Mouse (Mus musculus) testis, postnatal 10 days (tissue): ENCODE measurements around the gene Zfp652.
"Not testable (repeated sequence)": the region's sequence is repeated elsewhere in the genome, so short reads cannot be mapped to it uniquely, and the experiment has no call there.

ENCODE experiments used
- DNase-seq: peaks from one replicate; pipeline ENCODE4 v3.0.0; 2021; ENCODE audit warnings: low spot score

The Zfp652 gene

GRCm38 (mm10) chr11:95712563-95713224, at the start of gene Zfp652:
TSS of gene Zfp652 (plus strand) at chr11:95712673.
- peak; percentile 87 for DNase-seq

- peak; percentile 92 for DNase-seq
Measured at GRCm38 (mm10) chr11:95666529-95667149, 45.8 kb upstream of the Zfp652 start, which contains the start of gene Phb. TSS of gene Phb (plus strand) at chr11:95666957.

GRCm38 (mm10) chr11:95667177-95667576, 45.3 kb upstream of the Zfp652 start:
- DNase-seq, result peak; percentile 65

DNA sequence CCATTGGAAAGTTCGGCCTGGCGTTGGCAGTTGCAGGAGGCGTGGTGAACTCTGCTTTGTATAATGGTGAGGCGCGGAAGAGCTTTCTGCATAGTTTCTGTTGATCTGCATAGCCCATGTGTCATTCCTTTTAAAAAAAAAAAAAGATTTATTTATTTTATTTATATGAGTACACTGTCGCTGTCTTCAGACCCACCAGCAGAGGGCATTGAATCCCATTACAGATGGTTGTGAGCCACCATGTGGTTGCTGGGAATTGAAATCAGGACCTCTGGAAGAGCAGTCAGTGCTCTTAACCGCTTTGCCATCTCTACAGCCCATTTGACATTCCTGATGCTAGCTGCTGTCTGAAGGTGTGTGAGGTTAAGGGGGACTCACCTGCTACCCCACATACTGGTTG, 44.4 kb upstream of the Zfp652 start:
- not testable (repeated sequence) for DNase-seq

GRCm38 (mm10) chr11:95675498-95675897, 37.0 kb upstream of the Zfp652 start:
- DNase-seq, result no peak

DNA sequence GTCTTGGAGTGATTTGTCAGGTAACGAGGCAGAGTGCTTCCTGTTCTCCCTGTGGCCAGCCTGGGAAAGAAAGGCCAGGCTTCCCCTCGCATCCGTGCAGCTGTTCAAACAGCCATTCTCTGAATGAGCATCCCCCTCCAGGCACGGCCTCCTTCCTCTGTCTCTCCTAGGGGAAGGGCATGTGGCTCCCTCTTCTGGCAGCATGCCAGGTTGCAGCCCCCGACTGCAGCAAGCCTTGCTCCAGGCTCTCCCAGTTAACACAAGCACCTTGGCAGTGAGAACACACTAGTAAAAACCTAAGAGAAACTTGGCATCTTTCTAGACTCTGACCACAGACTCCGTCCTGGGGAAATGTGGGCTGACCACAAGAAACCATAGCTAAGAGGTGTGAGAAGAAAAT, 36.2 kb upstream of the Zfp652 start:
- DNase-seq, result peak; percentile 72

DNA sequence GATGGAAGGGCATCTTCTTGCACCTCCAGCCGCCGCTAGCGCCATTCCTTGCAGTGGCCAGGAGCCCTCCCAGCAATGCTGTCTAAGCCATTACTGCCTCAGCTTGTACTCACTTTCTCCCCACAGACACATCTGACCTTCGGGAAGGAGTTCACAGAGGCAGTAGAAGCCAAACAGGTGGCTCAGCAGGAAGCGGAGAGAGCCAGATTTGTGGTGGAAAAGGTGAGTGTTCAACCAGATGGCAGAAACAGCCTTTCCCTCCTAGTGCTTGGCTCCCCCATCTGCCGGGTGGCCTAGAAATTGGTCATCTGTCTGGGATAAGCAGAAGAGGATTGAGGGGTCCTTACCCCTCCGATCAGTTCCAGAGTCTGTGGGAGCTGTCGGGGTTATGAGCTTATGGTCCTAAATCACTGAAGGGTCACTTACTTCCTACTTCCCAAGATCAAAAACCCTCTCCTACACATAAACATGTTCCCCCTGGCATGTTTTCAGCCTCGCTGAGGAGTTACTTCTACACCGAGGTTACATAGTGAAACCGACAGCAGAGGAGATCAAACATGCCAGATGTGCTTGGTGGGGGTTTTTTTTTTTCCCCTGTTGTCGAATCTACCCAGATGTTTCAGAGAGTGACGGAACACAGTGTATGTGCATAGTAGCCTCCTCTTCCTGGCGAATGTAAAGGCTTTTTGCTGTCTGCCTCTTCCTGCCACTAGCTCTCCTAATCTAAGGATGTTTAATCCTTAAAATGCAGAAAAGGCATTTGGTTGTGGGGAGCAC, 34.4 kb upstream of the Zfp652 start:
- no peak for DNase-seq

- no peak for DNase-seq
Measured at GRCm38 (mm10) chr11:95681995-95682601, 30.4 kb upstream of the Zfp652 start.

- no peak for DNase-seq
Measured at GRCm38 (mm10) chr11:95682946-95683345, 29.5 kb upstream of the Zfp652 start.

DNA sequence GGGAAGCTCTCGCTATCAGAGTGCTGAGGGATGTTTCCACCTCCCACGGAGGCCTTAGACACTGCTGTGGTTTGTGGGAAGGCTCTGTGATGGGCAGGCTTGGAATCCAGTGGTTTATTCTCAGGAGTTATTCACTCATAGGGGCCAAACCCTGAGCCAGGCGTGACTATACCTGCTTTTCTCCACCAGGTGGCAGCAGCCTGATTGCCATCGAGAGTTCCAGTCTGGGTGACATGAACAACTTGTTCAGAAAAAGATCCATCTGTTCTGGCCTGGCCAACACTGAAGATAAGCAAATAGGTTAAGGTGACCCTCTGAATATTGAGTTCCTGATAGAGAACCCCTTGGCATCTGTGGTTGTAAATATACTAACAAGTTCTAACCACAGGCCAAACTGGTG, 26.4 kb upstream of the Zfp652 start:
- DNase-seq, result peak; percentile 78

DNA sequence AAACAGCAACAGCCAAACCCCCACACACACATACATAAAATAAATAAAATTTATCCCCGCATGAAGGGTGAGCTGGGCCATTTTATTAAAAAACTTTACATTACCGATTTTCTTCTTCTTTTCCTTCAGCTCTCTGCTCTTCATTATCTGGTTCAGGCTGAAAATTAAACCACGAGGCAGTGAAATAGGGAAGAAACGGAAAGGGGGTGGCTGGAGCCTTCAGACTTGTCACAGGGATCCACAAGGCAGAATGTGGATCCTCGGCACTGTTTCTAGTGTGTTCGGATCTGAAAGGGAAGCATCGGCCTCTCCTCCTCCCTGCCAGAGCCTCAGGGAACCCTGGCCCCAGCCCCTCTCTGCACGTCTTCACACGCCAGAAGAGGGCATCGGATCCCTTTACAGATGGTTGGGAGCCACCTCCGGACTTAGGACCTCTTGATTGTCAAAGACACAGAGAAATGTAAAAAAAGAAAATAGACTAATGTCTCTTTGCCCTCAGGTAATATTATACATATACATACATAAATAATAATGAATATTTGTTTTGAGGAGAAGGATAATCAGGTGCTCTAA, 25.3 kb upstream of the Zfp652 start:
- DNase-seq, result no peak

GRCm38 (mm10) chr11:95688515-95688914, 24.0 kb upstream of the Zfp652 start:
- no peak for DNase-seq

- DNase-seq, result no peak
Measured at GRCm38 (mm10) chr11:95688981-95689380, 23.5 kb upstream of the Zfp652 start.

- DNase-seq, result no peak
Measured at GRCm38 (mm10) chr11:95689544-95689943, 22.9 kb upstream of the Zfp652 start.

DNA sequence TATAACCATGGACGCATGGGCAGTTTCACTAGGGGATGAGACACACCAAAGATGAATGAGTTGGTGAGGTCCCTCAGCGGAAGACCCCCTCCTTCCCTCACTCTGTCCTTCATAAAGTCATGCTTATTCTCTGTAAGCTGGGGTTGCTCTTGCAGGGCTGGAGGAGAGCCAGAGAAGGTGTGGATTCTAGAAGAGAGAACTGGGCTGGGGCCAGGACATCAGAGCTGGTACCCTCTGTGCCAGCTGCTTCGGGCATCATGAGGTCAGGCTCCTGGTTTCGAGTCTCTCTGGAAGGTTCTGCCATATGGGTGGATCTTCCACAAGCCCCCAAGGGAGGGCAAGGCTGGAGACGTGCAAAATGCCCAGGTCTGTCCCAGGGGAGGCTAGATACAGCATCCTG, 13.9 kb upstream of the Zfp652 start:
- no peak for DNase-seq

- no peak for DNase-seq
Measured at GRCm38 (mm10) chr11:95700778-95701739, 11.4 kb upstream of the Zfp652 start.

DNA sequence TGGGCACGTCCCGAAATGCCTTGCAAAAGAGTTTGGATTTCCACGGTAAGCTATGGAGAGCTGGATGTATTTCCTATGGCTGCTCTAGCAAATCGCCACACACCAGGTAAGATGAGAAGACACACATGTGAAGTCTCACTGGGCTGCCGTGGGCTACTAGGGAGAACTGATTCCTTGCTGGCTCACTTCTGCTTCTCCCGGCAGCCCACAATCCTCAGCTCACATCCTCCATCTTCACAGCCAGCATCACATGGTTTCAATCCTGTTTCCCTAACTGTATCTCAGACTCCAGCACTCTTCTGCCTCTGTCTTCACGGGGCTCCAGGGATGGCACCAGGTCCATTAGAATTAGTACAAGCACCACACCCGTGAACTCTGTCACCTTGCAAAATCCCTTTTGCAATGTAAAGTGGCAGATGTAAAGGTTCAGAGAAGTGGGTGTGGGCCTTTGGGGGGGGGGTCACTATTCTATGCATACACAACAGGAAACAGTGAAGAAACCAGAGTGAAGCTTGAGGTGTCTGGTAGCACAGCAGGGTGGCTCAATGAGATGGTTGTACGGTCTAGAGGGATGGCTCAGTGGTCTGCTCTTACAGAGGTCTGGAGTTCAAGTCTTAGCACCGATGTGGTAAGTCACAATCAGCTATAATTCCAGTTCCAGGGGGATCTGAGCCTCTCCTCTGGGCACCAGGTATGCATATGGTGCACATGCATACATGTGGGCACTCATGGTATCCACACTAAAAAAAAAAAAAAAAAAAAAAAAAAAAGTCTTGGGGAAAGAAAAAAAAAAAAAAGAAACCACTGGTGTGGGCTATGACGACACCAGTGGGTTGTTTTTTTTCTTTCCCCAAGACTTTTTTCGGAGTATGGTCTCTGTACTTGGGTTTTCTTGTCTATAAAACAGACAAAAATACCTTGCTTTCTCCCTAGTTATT, 8.2 kb upstream of the Zfp652 start:
- DNase-seq, result no peak

GRCm38 (mm10) chr11:95704970-95705330, 7.5 kb upstream of the Zfp652 start:
- no peak for DNase-seq

DNA sequence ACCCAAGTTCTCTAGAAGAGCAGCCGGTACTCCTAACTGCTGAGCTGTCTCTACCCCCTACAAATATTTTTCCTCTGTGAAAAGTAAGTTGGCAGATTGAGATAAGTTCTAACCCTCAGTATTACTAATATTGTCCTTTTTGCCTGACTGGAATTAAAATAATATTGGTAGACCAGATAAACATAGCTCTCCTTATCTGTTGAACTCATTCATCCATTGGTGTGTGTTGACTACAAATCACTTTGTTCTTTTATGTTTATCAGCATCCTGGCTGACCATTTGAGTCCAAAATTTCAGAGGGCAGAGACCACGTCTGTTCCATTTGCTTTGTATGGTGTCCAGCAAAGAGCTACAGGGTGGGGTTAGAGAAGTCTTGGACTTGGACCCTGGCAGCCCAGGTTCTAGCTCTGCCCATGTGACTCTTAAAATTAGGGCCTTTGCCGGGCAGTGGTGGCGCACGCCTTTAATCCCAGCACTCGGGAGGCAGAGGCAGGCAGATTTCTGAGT, 2.9 kb upstream of the Zfp652 start:
- no peak for DNase-seq

DNA sequence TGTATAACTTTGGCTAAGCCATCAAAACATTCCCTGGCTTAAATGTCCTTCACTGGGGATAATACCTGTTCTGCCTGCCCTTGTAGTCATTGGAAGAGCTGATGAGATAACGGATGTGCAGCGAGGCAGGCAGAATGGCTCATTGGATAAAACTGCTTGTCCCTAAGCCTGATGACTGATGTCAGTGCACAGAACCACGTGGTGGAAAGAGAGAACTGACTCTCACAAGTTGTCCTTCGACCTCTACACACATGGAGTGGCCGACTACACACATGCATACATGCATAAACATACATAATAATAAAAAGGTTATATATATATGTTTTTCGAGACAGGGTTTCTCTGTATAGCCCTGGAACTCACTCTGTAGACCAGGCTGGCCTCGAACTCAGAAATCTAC, 2.0 kb upstream of the Zfp652 start:
- DNase-seq, result no peak
